Comparison of ENCODE assay signal across 32 mouse cellular contexts in genomic region chrX:164280918-164281647, GRCm38 (mm10). TPM values are rescaled to one million over a fixed set of nuclear protein-coding genes. Genes with fewer than 3 reads are reported as not detected.
DNase-seq lines count a peak whose midpoint lies in the region; ATAC-seq and TF ChIP-seq lines count a peak whose summit lies in the region.
"Had no signal": no experiment of that assay in that cellular context is flagged by ENCODE, and none has a peak within 500 bp of the region (broad histone marks: within the 10 kb centered on the region; RNA-seq: fewer than 3 reads in every experiment).

No protein-coding gene starts in this region.

- no peak overlapping the region for H3K9ac ChIP-seq in intestine, embryonic 16.5 days (ENCODE audit: low read depth, low read length)
- H3K9ac ChIP-seq in liver, embryonic 14.5 days (replicated peaks), result no peak overlapping the region
- H3K9ac ChIP-seq in forebrain, embryonic 12.5 days, result no peak overlapping the region
- H3K9ac ChIP-seq: embryonic facial prominence, embryonic 12.5 days; forebrain, embryonic 15.5 days; heart, embryonic 13.5 days; hindbrain, embryonic 15.5 days; limb, embryonic 15.5 days; midbrain, embryonic 12.5 days; neural tube, embryonic 13.5 days had no signal

- H3K4me3 ChIP-seq in intestine, embryonic 16.5 days (ENCODE audit: low read length), result no peak overlapping the region
- no peak overlapping the region for H3K4me3 ChIP-seq in liver, embryonic 14.5 days (ENCODE audit: insufficient read depth in 1 of 2, low read depth in 2 of 2, low read length in 2 of 2)
- no peak overlapping the region for H3K4me3 ChIP-seq in forebrain, embryonic 12.5 days (replicated peaks)
- H3K4me3 ChIP-seq: embryonic facial prominence, embryonic 12.5 days; forebrain, embryonic 15.5 days; gastrocnemius, adult 2 months; heart, adult 2 months; heart, embryonic 13.5 days; hindbrain, embryonic 15.5 days; limb, embryonic 10.5 days; limb, embryonic 15.5 days; megakaryocyte, embryonic 14.5 days; midbrain, embryonic 12.5 days; neural tube, embryonic 13.5 days had no signal

- no peak for TF ChIP-seq CTCF in liver, embryonic 14.5 days (IDR thresholded peaks at IDR 0.05; ENCODE audit: low read depth)

- no peaks in the 10 kb centered on the region for H3K9me3 ChIP-seq in intestine, embryonic 16.5 days (ENCODE audit: control insufficient read depth, low read length)
- H3K9me3 ChIP-seq in liver, embryonic 14.5 days (ENCODE audit: control insufficient read depth, low read length), result no peaks in the 10 kb centered on the region
- no peaks in the 10 kb centered on the region for H3K9me3 ChIP-seq in forebrain, embryonic 12.5 days
- H3K9me3 ChIP-seq: embryonic facial prominence, embryonic 12.5 days; forebrain, embryonic 15.5 days; heart, embryonic 13.5 days; hindbrain, embryonic 15.5 days; limb, embryonic 10.5 days; limb, embryonic 15.5 days; megakaryocyte, embryonic 14.5 days; midbrain, embryonic 12.5 days; neural tube, embryonic 13.5 days had no signal

- H3K4me2 ChIP-seq in intestine, embryonic 16.5 days (ENCODE audit: low read depth, low read length), result no peak overlapping the region
- H3K4me2 ChIP-seq in liver, embryonic 14.5 days (ENCODE audit: low read depth), result no peak overlapping the region
- no peak overlapping the region for H3K4me2 ChIP-seq in forebrain, embryonic 12.5 days
- H3K4me2 ChIP-seq: embryonic facial prominence, embryonic 12.5 days; forebrain, embryonic 15.5 days; heart, embryonic 13.5 days; hindbrain, embryonic 15.5 days; limb, embryonic 15.5 days; midbrain, embryonic 12.5 days; neural tube, embryonic 13.5 days had no signal

- no peaks in the 10 kb centered on the region for H3K36me3 ChIP-seq in intestine, embryonic 16.5 days (ENCODE audit: control insufficient read depth, insufficient read depth, low read length)
- H3K36me3 ChIP-seq in liver, embryonic 14.5 days (replicated peaks; ENCODE audit: control insufficient read depth, insufficient read depth, low read depth), result no peaks in the 10 kb centered on the region
- H3K36me3 ChIP-seq in forebrain, embryonic 12.5 days (replicated peaks), result no peaks in the 10 kb centered on the region
- H3K36me3 ChIP-seq: embryonic facial prominence, embryonic 12.5 days; forebrain, embryonic 15.5 days; heart, embryonic 13.5 days; hindbrain, embryonic 15.5 days; limb, embryonic 10.5 days; limb, embryonic 15.5 days; midbrain, embryonic 12.5 days; neural tube, embryonic 13.5 days had no signal

- TF ChIP-seq EP300 in liver, embryonic 14.5 days (IDR thresholded peaks at IDR 0.05; ENCODE audit: low read depth), result no peak

- no peak overlapping the region for H3K27ac ChIP-seq in intestine, embryonic 16.5 days (ENCODE audit: low read length)
- H3K27ac ChIP-seq in liver, embryonic 14.5 days, result no peak overlapping the region
- H3K27ac ChIP-seq in forebrain, embryonic 12.5 days, result no peak overlapping the region
- H3K27ac ChIP-seq: embryonic facial prominence, embryonic 12.5 days; forebrain, embryonic 15.5 days; gastrocnemius, adult 2 months; heart, adult 2 months; heart, embryonic 13.5 days; hindbrain, embryonic 15.5 days; limb, embryonic 10.5 days; limb, embryonic 15.5 days; midbrain, embryonic 12.5 days; neural tube, embryonic 13.5 days had no signal

- H3K27me3 ChIP-seq in intestine, embryonic 16.5 days (replicated peaks; ENCODE audit: control insufficient read depth, insufficient read depth, low read length), result no peaks in the 10 kb centered on the region
- no peaks in the 10 kb centered on the region for H3K27me3 ChIP-seq in liver, embryonic 14.5 days (ENCODE audit: control insufficient read depth, insufficient read depth, low read length)
- peaks cover 12% of the 10 kb centered on the region; the same call in 1 of the 2 replicates for H3K27me3 ChIP-seq in forebrain, embryonic 12.5 days
- H3K27me3 ChIP-seq: embryonic facial prominence, embryonic 12.5 days; forebrain, embryonic 15.5 days; heart, embryonic 13.5 days; hindbrain, embryonic 15.5 days; limb, embryonic 15.5 days; neural tube, embryonic 13.5 days had no signal

- WGBS in intestine, embryonic 16.5 days, result 47% methylated on average over 7 of the region's 7 CpGs
- 35% methylated on average over 7 of the region's 7 CpGs for WGBS in liver, embryonic 14.5 days (ENCODE audit: insufficient replicate concordance)
- WGBS in forebrain, embryonic 12.5 days, result 80% methylated on average over 7 of the region's 7 CpGs

- peak; percentile 79 for ATAC-seq in granulocyte monocyte progenitor cell, adult 5-6 weeks (replicated peaks; ENCODE audit: poor library complexity, severe bottlenecking)
- ATAC-seq in intestine, embryonic 16.5 days, result peak; percentile 76
- peak; percentile 33; the same call in 1 of the 2 replicates for ATAC-seq in liver, embryonic 14.5 days (ENCODE audit: insufficient read depth)
- peak; percentile 46 for ATAC-seq in megakaryocyte progenitor cell, adult 5-6 weeks (replicated peaks; ENCODE audit: poor library complexity)
- no peak for ATAC-seq in forebrain, embryonic 12.5 days (ENCODE audit: low FRiP score)
- ATAC-seq: forebrain, embryonic 15.5 days; inflammation-experienced regulatory T-cells, adult 6 months had no signal

- DNase-seq in liver, embryonic 14.5 days (ENCODE audit: low read depth in 3 of 3, low spot score in 3 of 3), result no peak
- no peak for DNase-seq in urinary bladder, postnatal 25 days (ENCODE audit: low spot score)
- DNase-seq in adrenal gland, adult (ENCODE audit: inconsistent age in 2 of 2, low spot score in 1 of 2), result no peak
- DNase-seq: adrenal gland, adult 2 months; adrenal gland, postnatal 36 days; B cell, adult 2 months; cerebellum, adult 18-20 months; cerebellum, postnatal 14 days; gastrocnemius, adult 2 months; gastrocnemius, postnatal 36 days; heart, adult 2 months; heart, postnatal 10 days; kidney, adult 9 months; kidney, postnatal 14 days; layer of hippocampus, adult 9-11 months; lung, postnatal 10 days; retina, postnatal 1 day; right cerebral cortex, postnatal 14 days had no signal

- no peaks in the 10 kb centered on the region for H3K4me1 ChIP-seq in intestine, embryonic 16.5 days (ENCODE audit: control insufficient read depth, insufficient read depth, low read length)
- no peaks in the 10 kb centered on the region for H3K4me1 ChIP-seq in liver, embryonic 14.5 days (replicated peaks; ENCODE audit: control insufficient read depth in 2 of 2, insufficient read depth in 2 of 2, low read length in 1 of 2)
- H3K4me1 ChIP-seq in forebrain, embryonic 12.5 days, result no peaks in the 10 kb centered on the region
- H3K4me1 ChIP-seq: embryonic facial prominence, embryonic 12.5 days; forebrain, embryonic 15.5 days; heart, embryonic 13.5 days; hindbrain, embryonic 15.5 days; limb, embryonic 10.5 days; limb, embryonic 15.5 days; megakaryocyte, embryonic 14.5 days; midbrain, embryonic 12.5 days; neural tube, embryonic 13.5 days had no signal

RNA-seq across cellular contexts. Expression of gene Pir, which starts 11.9 kb away (rescaled TPM):
- total RNA-seq in granulocyte monocyte progenitor cell, adult 5-6 weeks (2014; fragmentation: Nextera tagmentation), result 3.6 TPM in 1 of 2 replicates, not detected in the other
- 2.5 TPM in 1 of 2 replicates, not detected in the other for total RNA-seq in granulocyte monocyte progenitor cell, adult 5-6 weeks (2017)
- polyA plus RNA-seq in intestine, embryonic 16.5 days (2015; fragmentation: Nextera tagmentation; extraction: Ambion mirVana), result 3.0 and 4.7 TPM in 2 replicates
- 3.8 and 6.8 TPM in 2 replicates for polyA plus RNA-seq in liver, embryonic 14.5 days (2012; rRNA removed)
- polyA plus RNA-seq in liver, embryonic 14.5 days (2014; fragmentation: Nextera tagmentation; extraction: Ambion mirVana), result 20.9 and 21.6 TPM in 2 replicates
- 0.99 and 1.1 TPM in 2 replicates for total RNA-seq in megakaryocyte progenitor cell, adult 5-6 weeks (2015)
- 0.71 and 1.0 TPM in 2 replicates for total RNA-seq in megakaryocyte progenitor cell, adult 5-6 weeks (2017)
- 5.6 and 6.1 TPM in 2 replicates for polyA plus RNA-seq in forebrain, embryonic 12.5 days (2016; fragmentation: Nextera tagmentation; extraction: Ambion mirVana)
- polyA plus RNA-seq: inflammation-experienced regulatory T-cells, adult 6 months had no signal

RNA-seq across cellular contexts. Expression of gene Bmx, which starts 23.1 kb away (rescaled TPM):
- total RNA-seq in granulocyte monocyte progenitor cell, adult 5-6 weeks (2014; fragmentation: Nextera tagmentation), result 4.7 and 5.5 TPM in 2 replicates
- total RNA-seq in granulocyte monocyte progenitor cell, adult 5-6 weeks (2017), result 5.0 and 10.1 TPM in 2 replicates
- polyA plus RNA-seq in intestine, embryonic 16.5 days (2015; fragmentation: Nextera tagmentation; extraction: Ambion mirVana), result 0.83 and 0.87 TPM in 2 replicates
- 0.06 and 0.16 TPM in 2 replicates for polyA plus RNA-seq in liver, embryonic 14.5 days (2012; rRNA removed)
- polyA plus RNA-seq in liver, embryonic 14.5 days (2014; fragmentation: Nextera tagmentation; extraction: Ambion mirVana), result 0.19 and 0.24 TPM in 2 replicates
- 4.1 and 5.0 TPM in 2 replicates for total RNA-seq in megakaryocyte progenitor cell, adult 5-6 weeks (2015)
- 4.4 and 9.0 TPM in 2 replicates for total RNA-seq in megakaryocyte progenitor cell, adult 5-6 weeks (2017)
- polyA plus RNA-seq in forebrain, embryonic 12.5 days (2016; fragmentation: Nextera tagmentation; extraction: Ambion mirVana), result 0.08 and 0.15 TPM in 2 replicates
- polyA plus RNA-seq: adrenal gland, adult 2 months; inflammation-experienced regulatory T-cells, adult 6 months had no signal
